In the genomic region with DNA sequence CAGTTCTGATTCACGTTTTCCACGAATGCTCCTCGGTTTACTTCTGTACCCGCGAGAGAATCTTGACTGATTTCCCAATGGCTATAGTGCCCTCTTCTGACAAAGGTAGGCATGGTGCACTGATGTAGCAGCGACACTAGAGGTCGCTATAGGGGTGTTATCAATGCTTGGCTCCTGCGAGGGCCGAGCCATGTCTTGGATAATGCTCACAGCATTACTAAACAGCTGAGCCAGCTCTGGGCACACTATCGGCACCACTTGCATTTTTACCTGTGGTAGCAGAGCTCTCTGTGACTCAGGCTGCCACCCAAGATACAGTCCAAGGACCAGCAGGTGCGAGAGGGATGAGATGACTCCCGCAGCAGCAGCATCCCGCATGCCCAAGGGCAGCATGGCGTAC, we compare ENCODE assay signal across 8 mouse cellular contexts. TPM values are rescaled to one million over a fixed set of nuclear protein-coding genes. Genes with fewer than 3 reads are reported as not detected.
DNase-seq lines count a peak whose midpoint lies in the region; ATAC-seq and TF ChIP-seq lines count a peak whose summit lies in the region.

No protein-coding gene starts in this region.

- peaks cover 6% of the 10 kb centered on the region; the same call in 1 of the 2 replicates for H3K27me3 ChIP-seq in intestine, embryonic 15.5 days (replicated peaks)
- peaks cover 31% of the 10 kb centered on the region for H3K27me3 ChIP-seq in limb, embryonic 13.5 days
- peaks cover 49% of the 10 kb centered on the region for H3K27me3 ChIP-seq in midbrain, embryonic 15.5 days (replicated peaks)
- no peaks in the 10 kb centered on the region for H3K27me3 ChIP-seq in stomach, postnatal 0 days (ENCODE audit: control insufficient read depth, insufficient read depth, low read length)

- no peak for TF ChIP-seq EP300 in stomach, postnatal 0 days (optimal IDR thresholded peaks at IDR 0.05)

- peak; percentile 29 to 60 for DNase-seq in urinary bladder, adult 18-20 months (ENCODE audit: low spot score in 2 of 2)
- no peak for DNase-seq in urinary bladder, adult 2 months (ENCODE audit: low spot score)
- peak; percentile 62 to 76 for DNase-seq in cerebellum, postnatal 25 days
- DNase-seq in gastrocnemius, postnatal 25 days, result peak; percentile 55
- peak; percentile 79 for DNase-seq in stomach, postnatal 0 days (ENCODE audit: low spot score)

- H3K9me3 ChIP-seq in intestine, embryonic 15.5 days, result no peaks in the 10 kb centered on the region
- no peaks in the 10 kb centered on the region for H3K9me3 ChIP-seq in limb, embryonic 13.5 days
- H3K9me3 ChIP-seq in midbrain, embryonic 15.5 days, result no peaks in the 10 kb centered on the region
- no peaks in the 10 kb centered on the region for H3K9me3 ChIP-seq in stomach, postnatal 0 days (ENCODE audit: control insufficient read depth, low read length)

- peak; percentile 100 for TF ChIP-seq CTCF in stomach, postnatal 0 days (IDR thresholded peaks at IDR 0.05; ENCODE audit: low read depth)

- ATAC-seq in intestine, embryonic 15.5 days, result peak; percentile 59
- peak; percentile 64; the same call in 1 of the 2 replicates for ATAC-seq in limb, embryonic 13.5 days (ENCODE audit: low FRiP score, low read depth)
- ATAC-seq in midbrain, embryonic 15.5 days (replicated peaks), result peak; percentile 90
- ATAC-seq in stomach, postnatal 0 days (ENCODE audit: low FRiP score, low TSS enrichment), result peak; percentile 83

- 15% methylated on average over 14 of the region's 14 CpGs for WGBS in intestine, embryonic 15.5 days
- 14% methylated on average over 14 of the region's 14 CpGs for WGBS in limb, embryonic 13.5 days
- WGBS in midbrain, embryonic 15.5 days, result 15% methylated on average over 14 of the region's 14 CpGs
- WGBS in stomach, postnatal 0 days, result 18% methylated on average over 14 of the region's 14 CpGs

- H3K27ac ChIP-seq in intestine, embryonic 15.5 days, result no peak overlapping the region
- no peak overlapping the region for H3K27ac ChIP-seq in limb, embryonic 13.5 days
- no peak overlapping the region for H3K27ac ChIP-seq in midbrain, embryonic 15.5 days
- H3K27ac ChIP-seq in stomach, postnatal 0 days (replicated peaks), result no peak overlapping the region

- H3K4me3 ChIP-seq in intestine, embryonic 15.5 days (replicated peaks), result no peak overlapping the region
- H3K4me3 ChIP-seq in limb, embryonic 13.5 days, result peak overlapping the region; percentile 24
- 0 out of 2 replicates have a peak overlapping the region, but pooled peaks have one; percentile 17 for H3K4me3 ChIP-seq in midbrain, embryonic 15.5 days
- H3K4me3 ChIP-seq in stomach, postnatal 0 days (ENCODE audit: low read depth, low read length), result no peak overlapping the region; the same call in 1 of the 2 replicates

- peak overlapping the region; percentile 46 for H3K4me2 ChIP-seq in intestine, embryonic 15.5 days (replicated peaks)
- H3K4me2 ChIP-seq in limb, embryonic 13.5 days (replicated peaks), result peak overlapping the region; percentile 84
- peak overlapping the region; percentile 39 for H3K4me2 ChIP-seq in midbrain, embryonic 15.5 days
- peak overlapping the region; percentile 37 for H3K4me2 ChIP-seq in stomach, postnatal 0 days (replicated peaks; ENCODE audit: low read depth)

- H3K9ac ChIP-seq in intestine, embryonic 15.5 days, result no peak overlapping the region
- peak overlapping the region; percentile 39; the same call in 1 of the 2 replicates for H3K9ac ChIP-seq in limb, embryonic 13.5 days
- no peak overlapping the region for H3K9ac ChIP-seq in midbrain, embryonic 15.5 days
- H3K9ac ChIP-seq in stomach, postnatal 0 days (ENCODE audit: low read length), result no peak overlapping the region

- peaks cover 23% of the 10 kb centered on the region for H3K4me1 ChIP-seq in intestine, embryonic 15.5 days (replicated peaks)
- H3K4me1 ChIP-seq in limb, embryonic 13.5 days, result peaks cover 22% of the 10 kb centered on the region
- H3K4me1 ChIP-seq in midbrain, embryonic 15.5 days, result peaks cover 13% of the 10 kb centered on the region
- no peaks in the 10 kb centered on the region for H3K4me1 ChIP-seq in stomach, postnatal 0 days (replicated peaks; ENCODE audit: control insufficient read depth, insufficient read depth)

- no peaks in the 10 kb centered on the region for H3K36me3 ChIP-seq in intestine, embryonic 15.5 days
- H3K36me3 ChIP-seq in limb, embryonic 13.5 days, result peaks cover 24% of the 10 kb centered on the region
- no peaks in the 10 kb centered on the region for H3K36me3 ChIP-seq in midbrain, embryonic 15.5 days (replicated peaks)
- no peaks in the 10 kb centered on the region for H3K36me3 ChIP-seq in stomach, postnatal 0 days (ENCODE audit: control insufficient read depth, insufficient read depth, low read length)

RNA-seq across cellular contexts. Expression of a gene that starts 2.6 kb away (rescaled TPM):
- polyA plus RNA-seq in urinary bladder, adult 2 months (2012; rRNA removed), result 7.2 and 9.4 TPM in 2 replicates
- 1 to 10 TPM; 6.4 to 6.5 TPM for total RNA-seq in gastrocnemius, postnatal 25 days (2021)
- polyA plus RNA-seq in intestine, embryonic 15.5 days (2015; fragmentation: Nextera tagmentation; extraction: Ambion mirVana), result 6.7 and 7.0 TPM in 2 replicates
- 20.9 and 25.6 TPM in 2 replicates for polyA plus RNA-seq in limb, embryonic 13.5 days (2015; fragmentation: Nextera tagmentation; extraction: Ambion mirVana)
- 5.7 and 6.2 TPM in 2 replicates for polyA plus RNA-seq in midbrain, embryonic 15.5 days (2015; fragmentation: Nextera tagmentation; extraction: Ambion mirVana)
- polyA plus RNA-seq in stomach, postnatal 0 days (2015; fragmentation: Nextera tagmentation; extraction: Ambion mirVana), result 2.3 and 2.5 TPM in 2 replicates

RNA-seq across cellular contexts. Expression of a gene that starts 7.4 kb away (rescaled TPM):
- polyA plus RNA-seq in urinary bladder, adult 2 months (2012; rRNA removed), result 7.0 and 8.9 TPM in 2 replicates
- total RNA-seq in gastrocnemius, postnatal 25 days (2021), result 1 to 10 TPM; 1.3 to 1.7 TPM
- polyA plus RNA-seq in intestine, embryonic 15.5 days (2015; fragmentation: Nextera tagmentation; extraction: Ambion mirVana), result 45.2 and 45.6 TPM in 2 replicates
- polyA plus RNA-seq in limb, embryonic 13.5 days (2015; fragmentation: Nextera tagmentation; extraction: Ambion mirVana), result 31.0 and 37.1 TPM in 2 replicates
- 2.3 and 2.7 TPM in 2 replicates for polyA plus RNA-seq in midbrain, embryonic 15.5 days (2015; fragmentation: Nextera tagmentation; extraction: Ambion mirVana)
- polyA plus RNA-seq in stomach, postnatal 0 days (2015; fragmentation: Nextera tagmentation; extraction: Ambion mirVana), result 8.7 and 13.2 TPM in 2 replicates

RNA-seq across cellular contexts. Expression of a gene that starts 15.5 kb away (rescaled TPM):
- 1.6 and 1.7 TPM in 2 replicates for polyA plus RNA-seq in urinary bladder, adult 2 months (2012; rRNA removed)
- total RNA-seq in gastrocnemius, postnatal 25 days (2021), result not detected
- 0.93 and 1.0 TPM in 2 replicates for polyA plus RNA-seq in intestine, embryonic 15.5 days (2015; fragmentation: Nextera tagmentation; extraction: Ambion mirVana)
- polyA plus RNA-seq in limb, embryonic 13.5 days (2015; fragmentation: Nextera tagmentation; extraction: Ambion mirVana), result 0.45 and 0.51 TPM in 2 replicates
- polyA plus RNA-seq in midbrain, embryonic 15.5 days (2015; fragmentation: Nextera tagmentation; extraction: Ambion mirVana), result 0.41 and 0.59 TPM in 2 replicates
- 1.8 TPM in 2 replicates for polyA plus RNA-seq in stomach, postnatal 0 days (2015; fragmentation: Nextera tagmentation; extraction: Ambion mirVana)

RNA-seq across cellular contexts. Expression of a gene that starts 20.1 kb away (rescaled TPM):
- 0.06 TPM in 2 replicates for polyA plus RNA-seq in urinary bladder, adult 2 months (2012; rRNA removed)
- under 1 TPM in 1 of 2 experiments, not detected in 1; 0.10 TPM for total RNA-seq in gastrocnemius, postnatal 25 days (2021)
- polyA plus RNA-seq in intestine, embryonic 15.5 days (2015; fragmentation: Nextera tagmentation; extraction: Ambion mirVana), result 0.31 and 0.52 TPM in 2 replicates
- polyA plus RNA-seq in limb, embryonic 13.5 days (2015; fragmentation: Nextera tagmentation; extraction: Ambion mirVana), result 0.36 and 0.64 TPM in 2 replicates
- polyA plus RNA-seq in midbrain, embryonic 15.5 days (2015; fragmentation: Nextera tagmentation; extraction: Ambion mirVana), result 0.67 and 0.70 TPM in 2 replicates
- 3.2 and 3.8 TPM in 2 replicates for polyA plus RNA-seq in stomach, postnatal 0 days (2015; fragmentation: Nextera tagmentation; extraction: Ambion mirVana)

RNA-seq across cellular contexts. Expression of a gene that starts 23.1 kb away (rescaled TPM):
- polyA plus RNA-seq in urinary bladder, adult 2 months (2012; rRNA removed), result 0.18 and 0.25 TPM in 2 replicates
- not detected for total RNA-seq in gastrocnemius, postnatal 25 days (2021)
- 52.7 and 63.5 TPM in 2 replicates for polyA plus RNA-seq in intestine, embryonic 15.5 days (2015; fragmentation: Nextera tagmentation; extraction: Ambion mirVana)
- 0.45 and 0.72 TPM in 2 replicates for polyA plus RNA-seq in limb, embryonic 13.5 days (2015; fragmentation: Nextera tagmentation; extraction: Ambion mirVana)
- polyA plus RNA-seq in midbrain, embryonic 15.5 days (2015; fragmentation: Nextera tagmentation; extraction: Ambion mirVana), result 0.25 and 0.66 TPM in 2 replicates
- polyA plus RNA-seq in stomach, postnatal 0 days (2015; fragmentation: Nextera tagmentation; extraction: Ambion mirVana), result 12.3 and 13.6 TPM in 2 replicates

Comparison
In these comparisons a context has a peak if more than half of its experiments do, and no peak if none do; other contexts are left out.
1. H3K4me3 ChIP-seq: peak in limb, embryonic 13.5 days (single experiment) and midbrain, embryonic 15.5 days (single experiment); none in intestine, embryonic 15.5 days (single experiment) and stomach, postnatal 0 days (single experiment).
2. Peak in every context shown above with its lines, with median percentiles within 50 percentile points of each other: ATAC-seq and H3K4me2 ChIP-seq.